Mouse (Mus musculus): ENCODE results near the gene Grb2. TPM values are rescaled to one million over a fixed set of nuclear protein-coding genes. Genes with fewer than 3 reads are reported as not detected.

Grb2 gene
- polyA plus RNA-seq, 1 experiment from 2014 or later, result 103 TPM

GRCm38 (mm10) chr11:115697091-115697490, 11.3 kb downstream of the Grb2 start:
- Histone ChIP-seq H3K27ac (peak overlapping the region; percentile 92), H3K27me3 (no peaks in the 10 kb centered on the region), H3K4me1 (replicated peaks) (peaks cover 74% of the 10 kb centered on the region), H3K4me2 (peak overlapping the region; percentile 85), H3K36me3 (0 out of 2 replicates have a peak, but pooled peaks cover 4% of the 10 kb centered on the region), H3K9ac (no peak overlapping the region), H3K4me3 (peak overlapping the region; percentile 16; the same call in 1 of the 2 replicates), H3K9me3 (replicated peaks) (no peaks in the 10 kb centered on the region)
- no peak for ATAC-seq (replicated peaks; ENCODE audit: insufficient number of reproducible peaks, insufficient read depth, low FRiP score, low read depth)
- WGBS, result 55% methylated on average over 2 of the region's 2 CpGs

GRCm38 (mm10) chr11:115696471-115696870, 11.9 kb downstream of the Grb2 start:
- H3K9ac ChIP-seq, result no peak overlapping the region
- H3K4me1 ChIP-seq (replicated peaks), result peaks cover 80% of the 10 kb centered on the region
- peak overlapping the region; percentile 85 for H3K4me2 ChIP-seq
- 0 out of 2 replicates have a peak, but pooled peaks cover 4% of the 10 kb centered on the region for H3K36me3 ChIP-seq
- no peaks in the 10 kb centered on the region for H3K9me3 ChIP-seq (replicated peaks)
- H3K27ac ChIP-seq, result peak overlapping the region; percentile 92
- 0 out of 2 replicates have a peak overlapping the region, but pooled peaks have one; percentile 2 for H3K4me3 ChIP-seq
- H3K27me3 ChIP-seq, result no peaks in the 10 kb centered on the region
- 51% methylated on average over 4 of the region's 4 CpGs for WGBS
- ATAC-seq (replicated peaks; ENCODE audit: insufficient number of reproducible peaks, insufficient read depth, low FRiP score, low read depth), result no peak

- Histone ChIP-seq H3K9ac (no peak overlapping the region), H3K4me3 (no peak overlapping the region), H3K36me3 (peaks cover 4% of the 10 kb centered on the region; the same call in 1 of the 2 replicates), H3K27ac (peak overlapping the region; percentile 28; the same call in 1 of the 2 replicates), H3K9me3 (replicated peaks) (no peaks in the 10 kb centered on the region), H3K4me2 (no peak overlapping the region), H3K4me1 (replicated peaks) (peaks cover 72% of the 10 kb centered on the region), H3K27me3 (no peaks in the 10 kb centered on the region)
- WGBS, result 70% methylated on average over 12 of the region's 12 CpGs
- ATAC-seq (replicated peaks; ENCODE audit: insufficient number of reproducible peaks, insufficient read depth, low FRiP score, low read depth), result no peak
Observed at GRCm38 (mm10) chr11:115693979-115694578, 14.3 kb downstream of the Grb2 start.

- WGBS, result 39% methylated on average over 5 of the region's 5 CpGs
- Histone ChIP-seq H3K9me3 (replicated peaks) (no peaks in the 10 kb centered on the region), H3K27me3 (no peaks in the 10 kb centered on the region), H3K36me3 (peaks cover 5% of the 10 kb centered on the region; the same call in 1 of the 2 replicates), H3K9ac (no peak overlapping the region), H3K27ac (peak overlapping the region; percentile 57), H3K4me1 (replicated peaks) (peaks cover 61% of the 10 kb centered on the region), H3K4me2 (no peak overlapping the region), H3K4me3 (no peak overlapping the region)
- no peak for ATAC-seq (replicated peaks; ENCODE audit: insufficient number of reproducible peaks, insufficient read depth, low FRiP score, low read depth)
Observed at GRCm38 (mm10) chr11:115692800-115693199, 15.6 kb downstream of the Grb2 start.

GRCm38 (mm10) chr11:115691976-115692375, 16.4 kb downstream of the Grb2 start:
- 96% methylated on average over 2 of the region's 2 CpGs for WGBS
- H3K4me1 ChIP-seq (replicated peaks), result peaks cover 56% of the 10 kb centered on the region
- peaks cover 3% of the 10 kb centered on the region; the same call in 1 of the 2 replicates for H3K36me3 ChIP-seq
- no peaks in the 10 kb centered on the region for H3K27me3 ChIP-seq
- no peak for ATAC-seq (replicated peaks; ENCODE audit: insufficient number of reproducible peaks, insufficient read depth, low FRiP score, low read depth)
- no peak overlapping the region for H3K4me2 ChIP-seq
- no peaks in the 10 kb centered on the region for H3K9me3 ChIP-seq (replicated peaks)
- H3K4me3 ChIP-seq, result no peak overlapping the region
- no peak overlapping the region for H3K9ac ChIP-seq
- peak overlapping the region; percentile 84 for H3K27ac ChIP-seq

GRCm38 (mm10) chr11:115691511-115691910, 16.9 kb downstream of the Grb2 start:
- H3K36me3 ChIP-seq, result peaks cover 3% of the 10 kb centered on the region; the same call in 1 of the 2 replicates
- H3K27me3 ChIP-seq, result no peaks in the 10 kb centered on the region
- H3K4me3 ChIP-seq, result no peak overlapping the region
- peaks cover 57% of the 10 kb centered on the region for H3K4me1 ChIP-seq (replicated peaks)
- WGBS, result 84% methylated on average over 5 of the region's 5 CpGs
- ATAC-seq (replicated peaks; ENCODE audit: insufficient number of reproducible peaks, insufficient read depth, low FRiP score, low read depth), result no peak
- H3K27ac ChIP-seq, result peak overlapping the region; percentile 84
- no peaks in the 10 kb centered on the region for H3K9me3 ChIP-seq (replicated peaks)
- no peak overlapping the region for H3K9ac ChIP-seq
- H3K4me2 ChIP-seq, result peak overlapping the region; percentile 30; the same call in 1 of the 2 replicates

GRCm38 (mm10) chr11:115691013-115691412, 17.4 kb downstream of the Grb2 start:
- H3K9ac ChIP-seq, result no peak overlapping the region
- peak overlapping the region; percentile 30; the same call in 1 of the 2 replicates for H3K4me2 ChIP-seq
- H3K27ac ChIP-seq, result peak overlapping the region; percentile 84

GRCm38 (mm10) chr11:115690356-115690755, 18.0 kb downstream of the Grb2 start:
- Histone ChIP-seq H3K4me1 (replicated peaks) (peaks cover 56% of the 10 kb centered on the region), H3K27ac (peak overlapping the region; percentile 84), H3K4me3 (no peak overlapping the region), H3K9ac (no peak overlapping the region; the same call in 1 of the 2 replicates), H3K27me3 (no peaks in the 10 kb centered on the region), H3K36me3 (peaks cover 3% of the 10 kb centered on the region; the same call in 1 of the 2 replicates), H3K4me2 (peak overlapping the region; percentile 30; the same call in 1 of the 2 replicates), H3K9me3 (replicated peaks) (no peaks in the 10 kb centered on the region)
- WGBS, result 47% methylated on average over 5 of the region's 5 CpGs
- ATAC-seq (replicated peaks; ENCODE audit: insufficient number of reproducible peaks, insufficient read depth, low FRiP score, low read depth), result no peak

More at GRCm38 (mm10) chr11:115691013-115691412, 17.4 kb downstream of the Grb2 start:
- H3K4me1 ChIP-seq (replicated peaks), result peaks cover 56% of the 10 kb centered on the region
- H3K4me3 ChIP-seq, result peak overlapping the region; percentile 13; the same call in 1 of the 2 replicates
- 33% methylated on average over 5 of the region's 5 CpGs for WGBS
- H3K36me3 ChIP-seq, result peaks cover 3% of the 10 kb centered on the region; the same call in 1 of the 2 replicates
- ATAC-seq (replicated peaks; ENCODE audit: insufficient number of reproducible peaks, insufficient read depth, low FRiP score, low read depth), result peak; percentile 77; the same call in 1 of the 2 replicates
- H3K9me3 ChIP-seq (replicated peaks), result no peaks in the 10 kb centered on the region
- no peaks in the 10 kb centered on the region for H3K27me3 ChIP-seq

GRCm38 (mm10) chr11:115689137-115689915, 19.1 kb downstream of the Grb2 start:
- Histone ChIP-seq H3K9me3 (replicated peaks) (no peaks in the 10 kb centered on the region), H3K27me3 (no peaks in the 10 kb centered on the region), H3K4me1 (replicated peaks) (peaks cover 56% of the 10 kb centered on the region), H3K4me3 (no peak overlapping the region), H3K36me3 (peaks cover 3% of the 10 kb centered on the region; the same call in 1 of the 2 replicates), H3K27ac (no peak overlapping the region), H3K4me2 (no peak overlapping the region), H3K9ac (no peak overlapping the region)
- ATAC-seq (replicated peaks; ENCODE audit: insufficient number of reproducible peaks, insufficient read depth, low FRiP score, low read depth), result no peak
- WGBS, result 93% methylated on average over 14 of the region's 14 CpGs

GRCm38 (mm10) chr11:115686369-115686768, 22.0 kb downstream of the Grb2 start:
- H3K27me3 ChIP-seq, result no peaks in the 10 kb centered on the region
- H3K36me3 ChIP-seq, result peaks cover 7% of the 10 kb centered on the region; the same call in 1 of the 2 replicates
- no peaks in the 10 kb centered on the region for H3K9me3 ChIP-seq (replicated peaks)
- H3K4me1 ChIP-seq (replicated peaks), result peaks cover 34% of the 10 kb centered on the region
- 34% methylated on average over 6 of the region's 6 CpGs for WGBS
- no peak overlapping the region for H3K4me3 ChIP-seq
- ATAC-seq (replicated peaks; ENCODE audit: insufficient number of reproducible peaks, insufficient read depth, low FRiP score, low read depth), result no peak
- H3K9ac ChIP-seq, result no peak overlapping the region
- H3K27ac ChIP-seq, result peak overlapping the region; percentile 89
- peak overlapping the region; percentile 40 for H3K4me2 ChIP-seq

- Histone ChIP-seq H3K9ac (no peak overlapping the region), H3K9me3 (replicated peaks) (no peaks in the 10 kb centered on the region), H3K4me2 (peak overlapping the region; percentile 40), H3K4me3 (no peak overlapping the region), H3K27ac (peak overlapping the region; percentile 89), H3K4me1 (replicated peaks) (peaks cover 32% of the 10 kb centered on the region), H3K36me3 (peaks cover 7% of the 10 kb centered on the region; the same call in 1 of the 2 replicates), H3K27me3 (no peaks in the 10 kb centered on the region)
- no peak for ATAC-seq (replicated peaks; ENCODE audit: insufficient number of reproducible peaks, insufficient read depth, low FRiP score, low read depth)
- WGBS, result 36% methylated on average over 7 of the region's 7 CpGs
Observed at GRCm38 (mm10) chr11:115685954-115686353, 22.4 kb downstream of the Grb2 start.

All from heart, embryonic 15.5 days (tissue).